Mouse (Mus musculus): ENCODE data around the gene Vat1l.

DNA sequence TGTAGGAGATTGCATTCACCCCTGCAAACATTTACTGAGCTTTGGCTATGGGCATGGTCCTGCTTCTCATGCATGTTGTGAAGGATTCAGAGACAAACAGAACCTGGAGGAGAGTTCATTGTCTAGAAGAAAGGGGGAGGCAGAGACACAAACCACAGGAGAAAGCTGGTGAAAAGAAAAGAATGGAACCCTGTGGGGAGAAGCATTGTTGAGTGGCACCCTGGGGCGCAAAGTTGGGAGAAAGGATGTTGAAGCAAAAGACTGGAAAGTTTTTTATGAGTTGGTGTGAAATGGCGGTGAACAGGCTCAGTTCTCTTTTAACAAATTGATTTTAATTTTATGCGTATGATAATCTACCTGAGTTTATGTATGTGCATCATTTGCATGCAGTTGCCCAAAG lies 178.8 kb downstream of the Vat1l start:
- TF ChIP-seq CTCF (IDR thresholded peaks at IDR 0.05; ENCODE audit: low read depth, low read length), result no peak
- no peak for TF ChIP-seq POLR2A (IDR thresholded peaks at IDR 0.05; ENCODE audit: extremely low read depth, insufficient read depth, low read length)

Data from liver, adult 2 months (tissue).